Mouse (Mus musculus) CH12.LX (cell line): ENCODE measurements at regions not wholly inside any gene's neighbourhood (a gene's known extent, or its start where the extent isn't known, plus 50 kb on each side); places are given as distances from the start of the nearest gene placed in this dataset.

Experiments used
- DNase-seq: peaks from one replicate; pipeline ENCODE4 v3.0.0-alpha.2; 2013; ENCODE audit errors: extremely low read depth
- H3K27ac ChIP-seq: 2 replicates; pipeline ENCODE4 v1.5.1; 2012; ENCODE audit warnings: low read depth, mild to moderate bottlenecking, control low read depth, moderate library complexity; ENCODE audit not compliant: insufficient read depth
- H3K27me3 ChIP-seq: replicated peaks from 2 replicates; pipeline ENCODE3; 2012; ENCODE audit warnings: inconsistent platforms
- H3K36me3 ChIP-seq, 2 experiments: replicated peaks in 1 of 2; 2 replicates each; pipeline versions ENCODE3 to v1.6.1; 2012; ENCODE audit warnings: inconsistent platforms in 1 of 2, low read length in 1 of 2, mild to moderate bottlenecking in 1 of 2, mixed read lengths in 1 of 2, moderate library complexity in 1 of 2; ENCODE audit not compliant: control insufficient read depth in 1 of 2, insufficient read depth in 1 of 2
- H3K4me1 ChIP-seq, 2 experiments: 2 replicates each; pipeline ENCODE4 v1.6.1; 2012; ENCODE audit warnings: inconsistent platforms in 1 of 2, moderate library complexity in 1 of 2; ENCODE audit not compliant: insufficient read depth in 2 of 2, control insufficient read depth in 1 of 2
- H3K4me2 ChIP-seq: 2 replicates; pipeline ENCODE4 v1.6.1; 2012; ENCODE audit warnings: low read depth, mild to moderate bottlenecking, control low read depth; ENCODE audit not compliant: poor library complexity, insufficient read depth, severe bottlenecking
- H3K4me3 ChIP-seq, 3 experiments: fragments of 150-350 bp in 1 of 3; sonication (generic) in 1 of 3; replicated peaks in 1 of 3; 2 replicates each; pipeline versions ENCODE3 to v1.5.1; 2011 to 2012; ENCODE audit warnings: low read depth in 2 of 3, low read length in 2 of 3, mild to moderate bottlenecking in 2 of 3, moderate library complexity in 2 of 3, control low read depth in 1 of 3, improper control_type of control experiment in 1 of 3, inconsistent platforms in 1 of 3, mixed read lengths in 1 of 3; ENCODE audit not compliant: poor library complexity in 1 of 3
- H3K79me2 ChIP-seq: replicated peaks from 2 replicates; pipeline ENCODE4 v1.6.1; 2012; ENCODE audit warnings: mild to moderate bottlenecking, moderate library complexity; ENCODE audit not compliant: control insufficient read depth, poor library complexity, insufficient read depth, severe bottlenecking; ENCODE audit errors: extremely low read depth
- H3K9ac ChIP-seq: 2 replicates; pipeline ENCODE4 v1.6.1; 2012; ENCODE audit warnings: low read depth, mild to moderate bottlenecking, control low read depth, moderate library complexity; ENCODE audit not compliant: insufficient read depth
- H3K9me3 ChIP-seq: replicated peaks from 2 replicates; pipeline ENCODE3; 2012; ENCODE audit warnings: low read length, inconsistent platforms, mixed read lengths
- BHLHE40 ChIP-seq: IDR thresholded peaks from 2 replicates; pipeline ENCODE4 v1.6.1; 2011; ENCODE audit warnings: mild to moderate bottlenecking, low read depth, low read length, improper control_type of control experiment
- CHD1 ChIP-seq: IDR thresholded peaks from 2 replicates; pipeline ENCODE4 v1.6.1; 2012; ENCODE audit warnings: low read depth, low read length, improper control_type of control experiment, inconsistent platforms
- ELF1 ChIP-seq: IDR thresholded peaks from 2 replicates; pipeline ENCODE4 v1.6.1; 2014; ENCODE audit warnings: low read depth, mild to moderate bottlenecking, inconsistent platforms, low read length, improper control_type of control experiment
- EP300 ChIP-seq: IDR thresholded peaks from 2 replicates; pipeline ENCODE4 v1.6.1; 2011; ENCODE audit warnings: low read length, improper control_type of control experiment
- ETS1 ChIP-seq: conservative IDR thresholded peaks from 2 replicates; pipeline ENCODE4 v1.6.1; 2012; ENCODE audit warnings: low read depth, mild to moderate bottlenecking, inconsistent platforms, low read length, improper control_type of control experiment, moderate library complexity
- GABPA ChIP-seq: IDR thresholded peaks from 2 replicates; pipeline ENCODE4 v1.6.1; 2012; ENCODE audit warnings: low read depth, low read length, improper control_type of control experiment, inconsistent platforms; ENCODE audit not compliant: insufficient replicate concordance
- HCFC1 ChIP-seq: IDR thresholded peaks from 2 replicates; pipeline ENCODE4 v1.6.1; 2012; ENCODE audit warnings: low read depth, mild to moderate bottlenecking, inconsistent platforms, low read length, improper control_type of control experiment
- IRF4 ChIP-seq: IDR thresholded peaks from 2 replicates; pipeline ENCODE4 v1.6.1; 2014; ENCODE audit warnings: low read depth, mild to moderate bottlenecking, inconsistent platforms, low read length, improper control_type of control experiment
- JUN ChIP-seq: IDR thresholded peaks from 2 replicates; pipeline ENCODE4 v1.6.1; 2011; ENCODE audit warnings: low read depth, mild to moderate bottlenecking, low read length, improper control_type of control experiment, moderate library complexity; ENCODE audit not compliant: insufficient read depth
- JUND ChIP-seq: conservative IDR thresholded peaks from 2 replicates; pipeline ENCODE4 v1.6.1; 2011; ENCODE audit warnings: low read depth, low read length, improper control_type of control experiment
- KAT2A ChIP-seq: IDR thresholded peaks from 2 replicates; pipeline ENCODE4 v1.6.1; 2012; ENCODE audit warnings: low read length, improper control_type of control experiment, inconsistent platforms; ENCODE audit not compliant: insufficient replicate concordance
- MAX ChIP-seq: IDR thresholded peaks from 2 replicates; pipeline ENCODE4 v1.6.1; 2011; ENCODE audit warnings: low read length, improper control_type of control experiment
- MAZ ChIP-seq: IDR thresholded peaks from 2 replicates; pipeline ENCODE4 v1.6.1; 2012; ENCODE audit warnings: low read depth, mild to moderate bottlenecking, inconsistent platforms, low read length, improper control_type of control experiment, moderate library complexity
- MYC ChIP-seq: IDR thresholded peaks from 2 replicates; pipeline ENCODE4 v1.6.1; 2011; ENCODE audit warnings: low read depth, mild to moderate bottlenecking, improper control_type of control experiment, low read length
- NELFE ChIP-seq: IDR thresholded peaks from 2 replicates; pipeline ENCODE4 v1.6.1; 2011; ENCODE audit warnings: low read depth, low read length, improper control_type of control experiment
- NRF1 ChIP-seq: IDR thresholded peaks from 2 replicates; pipeline ENCODE4 v1.6.1; 2014; ENCODE audit warnings: low read depth, mild to moderate bottlenecking, inconsistent platforms, low read length, improper control_type of control experiment, moderate library complexity
- PAX5 ChIP-seq: IDR thresholded peaks from 2 replicates; pipeline ENCODE4 v1.6.1; 2012; ENCODE audit warnings: low read length, inconsistent platforms, mixed read lengths
- POLR2A ChIP-seq: IDR thresholded peaks from 2 replicates; pipeline ENCODE4 v1.6.1; 2011; ENCODE audit warnings: low read depth, mild to moderate bottlenecking, improper control_type of control experiment, low read length
- RAD21 ChIP-seq: IDR thresholded peaks from 2 replicates; pipeline ENCODE4 v1.6.1; 2011; ENCODE audit warnings: low read depth, mild to moderate bottlenecking, low read length, improper control_type of control experiment, moderate library complexity
- SIN3A ChIP-seq: IDR thresholded peaks from 2 replicates; pipeline ENCODE4 v1.6.1; 2012; ENCODE audit warnings: low read length, improper control_type of control experiment, inconsistent platforms
- SMC3 ChIP-seq: IDR thresholded peaks from 2 replicates; pipeline ENCODE4 v1.6.1; 2011; ENCODE audit warnings: low read depth, low read length, improper control_type of control experiment
- TBP ChIP-seq: conservative IDR thresholded peaks from 2 replicates; pipeline ENCODE4 v1.6.1; 2011; ENCODE audit warnings: low read depth, low read length, improper control_type of control experiment
- USF2 ChIP-seq: conservative IDR thresholded peaks from 2 replicates; pipeline ENCODE4 v1.6.1; 2011; ENCODE audit warnings: low read depth, low read length, improper control_type of control experiment
- ZC3H11A ChIP-seq: IDR thresholded peaks from 2 replicates; pipeline ENCODE4 v1.6.1; 2012; ENCODE audit warnings: low read depth, mild to moderate bottlenecking, inconsistent platforms, low read length, improper control_type of control experiment
- ZKSCAN1 ChIP-seq: IDR thresholded peaks from 2 replicates; pipeline ENCODE4 v1.6.1; 2012; ENCODE audit warnings: low read depth, inconsistent platforms, low read length, improper control_type of control experiment, borderline replicate concordance
- dilution Hi-C: fragments of 300-500 bp; cut with MboI; formaldehyde crosslinking; loops from 2 replicates; pipeline ENCODE4 v1.14.3; 2020; ENCODE audit warnings: low sequenced_read_pairs; ENCODE audit not compliant: extremely low pct_unique_long_range_greater_than_20kb, extremely low pct_ligation_motif_present
- in situ Hi-C: fragments of 300-500 bp; cut with MboI; formaldehyde crosslinking; loops from 3 replicates; pipeline ENCODE4 v1.14.3; 2019; ENCODE audit warnings: low sequenced_read_pairs, low pct_ligation_motif_present, low pct_unique_long_range_greater_than_20kb, mixed read lengths

DNA sequence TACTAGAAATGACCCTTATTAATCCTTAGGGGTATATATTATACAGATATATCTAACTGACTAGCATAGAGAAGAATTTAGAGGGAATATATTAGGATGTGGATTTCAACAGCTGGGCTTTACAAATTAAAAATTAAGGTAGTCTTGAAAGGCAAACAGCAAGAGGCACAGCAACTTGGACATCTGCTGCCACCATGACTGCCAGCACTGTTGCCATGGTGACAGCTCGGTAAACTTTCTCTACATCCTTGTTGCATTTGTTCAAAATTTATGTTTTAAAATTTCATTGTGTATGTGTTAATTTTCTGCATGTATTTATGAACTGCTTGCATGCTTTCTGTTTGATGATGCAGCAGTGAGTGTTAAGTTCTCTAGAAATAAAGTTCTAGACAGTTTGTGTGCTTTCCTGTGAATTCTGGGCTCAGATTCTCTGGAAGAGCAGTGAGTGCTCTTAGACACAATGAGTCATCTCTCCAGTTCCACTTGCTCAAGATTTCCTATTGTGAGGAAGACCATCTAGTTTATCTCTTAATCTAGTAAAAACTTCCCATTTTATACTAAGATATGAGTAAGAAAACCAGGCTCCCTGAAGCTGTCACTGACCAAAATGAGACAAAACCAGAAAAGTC, 99.4 kb upstream of the Pclo start:
- Histone ChIP-seq H3K9me3 (peaks cover 11% of the 10 kb centered on the region), H3K36me3 (no peaks in the 10 kb centered on the region), H3K27ac (no peak overlapping the region), H3K4me3 (no peak overlapping the region), H3K9ac (no peak overlapping the region), H3K27me3 (no peaks in the 10 kb centered on the region), H3K4me2 (no peak overlapping the region)
- DNase-seq: no peak
- TF ChIP-seq POLR2A (no peak), EP300 (no peak), KAT2A (no peak), CHD1 (no peak), NELFE (no peak), PAX5 (no peak), ZC3H11A (no peak), JUND (no peak), MYC (no peak), GABPA (no peak), ETS1 (no peak), ZKSCAN1 (no peak), HCFC1 (no peak), SMC3 (no peak), MAZ (no peak), JUN (no peak), MAX (no peak)
- TF ChIP-seq, all 38 proteins: peak for 0
- H3K79me2 ChIP-seq: no peaks in the 10 kb centered on the region
- H3K4me1 ChIP-seq: no peaks in the 10 kb centered on the region
- in situ Hi-C loops: no loop called here
- dilution Hi-C loops: no loop called here

DNA sequence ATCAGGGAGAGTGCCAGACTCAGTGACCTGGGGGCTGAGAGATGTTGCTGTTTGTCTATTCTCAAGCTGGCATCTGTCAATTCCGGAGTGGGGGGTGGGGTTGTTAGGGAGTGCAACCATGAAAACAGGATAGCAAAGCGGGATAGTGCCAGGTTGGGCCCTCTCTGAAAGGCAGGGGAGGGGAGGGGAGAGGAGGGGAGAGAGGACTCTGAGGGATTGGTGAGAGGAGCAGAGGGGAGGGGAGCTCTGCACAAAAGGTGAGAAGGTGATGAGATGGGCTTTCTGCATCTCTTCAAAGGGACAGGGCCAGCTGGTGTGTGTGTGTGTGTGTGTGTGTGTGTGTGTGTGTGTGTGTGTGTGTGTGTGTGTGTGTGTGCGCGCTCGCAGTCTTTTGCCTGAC, 61.6 kb upstream of the Pclo start:
- Histone ChIP-seq H3K27ac (no peak overlapping the region), H3K9ac (no peak overlapping the region), H3K79me2 (no peaks in the 10 kb centered on the region), H3K4me1 (no peaks in the 10 kb centered on the region), H3K4me2 (no peak overlapping the region), H3K27me3 (no peaks in the 10 kb centered on the region), H3K4me3 (no peak overlapping the region), H3K36me3 (no peaks in the 10 kb centered on the region), H3K9me3 (peaks cover 24% of the 10 kb centered on the region)
- TF ChIP-seq ZKSCAN1: no peak
- no peak for TF ChIP-seq SIN3A
- no peak for TF ChIP-seq NRF1
- no peak for TF ChIP-seq JUND
- no peak for TF ChIP-seq SMC3
- TF ChIP-seq BHLHE40: no peak
- no peak for TF ChIP-seq ELF1
- TF ChIP-seq GABPA: no peak
- TF ChIP-seq CHD1: no peak
- no peak for TF ChIP-seq NELFE
- no peak for TF ChIP-seq MAX
- no peak for TF ChIP-seq TBP
- no peak for TF ChIP-seq RAD21
- no peak for TF ChIP-seq IRF4
- TF ChIP-seq POLR2A: no peak
- no peak for TF ChIP-seq USF2
- in situ Hi-C loops (no loop called here), dilution Hi-C loops (no loop called here)
- DNase-seq: no peak
